Mouse (Mus musculus) hindbrain, embryonic 12.5 days (tissue): ENCODE data around the gene Clic3. TPM values are rescaled to one million over a fixed set of nuclear protein-coding genes. Genes with fewer than 3 reads are reported as not detected.
A peak's percentile ranks its signal among the peaks of the same experiment; 100 is the strongest.

Experiments
- ATAC-seq: fragments of 200-750 bp; cut with Nextera tagmentation; 2 replicates; pipeline ENCODE4 v1.8.0; 2017; ENCODE audit warnings: moderate TSS enrichment; ENCODE audit not compliant: low FRiP score
- H3K27ac ChIP-seq: fragments of 300-500 bp; sonication (generic); 2 replicates; pipeline ENCODE4 v1.5.1; 2016; ENCODE audit warnings: mild to moderate bottlenecking
- H3K27me3 ChIP-seq: fragments of 300-500 bp; sonication (generic); 2 replicates; pipeline ENCODE4 v1.6.1; 2016; ENCODE audit warnings: mild to moderate bottlenecking
- H3K36me3 ChIP-seq: fragments of 300-500 bp; sonication (generic); 2 replicates; pipeline ENCODE4 v1.6.1; 2016; ENCODE audit warnings: mild to moderate bottlenecking
- H3K4me1 ChIP-seq: fragments of 300-500 bp; sonication (generic); 2 replicates; pipeline ENCODE4 v1.6.1; 2016
- H3K4me2 ChIP-seq: fragments of 300-500 bp; sonication (generic); replicated peaks from 2 replicates; pipeline ENCODE4 v1.6.1; 2016; ENCODE audit warnings: mild to moderate bottlenecking
- H3K4me3 ChIP-seq: fragments of 300-500 bp; sonication (generic); 2 replicates; pipeline ENCODE4 v1.5.1; 2016; ENCODE audit warnings: mild to moderate bottlenecking
- H3K9ac ChIP-seq: fragments of 300-500 bp; sonication (generic); 2 replicates; pipeline ENCODE4 v1.6.1; 2016; ENCODE audit warnings: mild to moderate bottlenecking, moderate library complexity
- H3K9me3 ChIP-seq: fragments of 300-500 bp; sonication (generic); replicated peaks from 2 replicates; pipeline ENCODE4 v1.6.1; 2016; ENCODE audit warnings: mild to moderate bottlenecking
- WGBS: fragments of 180-500 bp; shearing (Covaris S2); methylation state at CpG from one replicate; pipeline ENCODE4 v1.1.7; 2016; 5-methylcytosine and 5-hydroxymethylcytosine counted together
- polyA plus RNA-seq: library from polyadenylated mRNA; unstranded; fragments of >200 nt; fragmentation: Nextera tagmentation; extraction: Ambion mirVana; gene quantifications from 2 replicates; pipeline ENCODE4 v1.2.1, GENCODE M21; 2016

Gene Clic3
- polyA plus RNA-seq, 1 experiment from 2014 or later = 2.4 TPM

GRCm38 (mm10) chr2:25457022-25457896, 621 bp downstream of the Clic3 start:
- Histone ChIP-seq H3K4me3 (no peak overlapping the region), H3K4me1 (peaks cover 19% of the 10 kb centered on the region), H3K27me3 (no peaks in the 10 kb centered on the region), H3K4me2 (no peak overlapping the region), H3K9me3 (no peaks in the 10 kb centered on the region), H3K27ac (no peak overlapping the region), H3K9ac (no peak overlapping the region), H3K36me3 (peaks cover 18% of the 10 kb centered on the region; the same call in 1 of the 2 replicates)
- 87% methylated on average over 9 of the region's 9 CpGs for WGBS
- no peak for ATAC-seq

DNA sequence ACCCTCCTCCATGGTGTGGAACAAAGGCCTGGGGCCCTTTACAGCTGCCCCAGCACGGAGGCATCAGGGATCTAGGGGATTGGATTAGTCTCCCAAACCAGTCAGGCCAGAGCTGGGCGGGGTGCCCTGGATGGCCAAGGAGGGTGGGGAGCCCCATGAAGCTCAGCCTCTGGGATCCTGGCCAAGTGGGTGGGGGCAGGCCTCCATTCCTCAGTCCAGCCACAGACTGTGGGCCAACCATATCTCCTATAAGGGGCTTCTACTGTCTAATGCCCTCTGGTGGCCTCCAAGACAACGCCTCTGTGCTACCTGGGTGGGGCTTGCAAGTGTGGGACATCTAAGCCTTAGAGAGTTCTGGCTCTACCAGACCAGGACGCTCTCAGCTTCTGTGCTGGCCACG, 2.3 kb downstream of the Clic3 start:
- WGBS = 82% methylated on average over 5 of the region's 5 CpGs
- no peak overlapping the region for H3K27ac ChIP-seq
- no peak for ATAC-seq
- H3K9ac ChIP-seq = no peak overlapping the region
- H3K4me3 ChIP-seq = no peak overlapping the region
- no peaks in the 10 kb centered on the region for H3K27me3 ChIP-seq
- peaks cover 19% of the 10 kb centered on the region for H3K4me1 ChIP-seq
- no peaks in the 10 kb centered on the region for H3K9me3 ChIP-seq
- H3K36me3 ChIP-seq = peaks cover 18% of the 10 kb centered on the region; the same call in 1 of the 2 replicates
- no peak overlapping the region for H3K4me2 ChIP-seq

- Histone ChIP-seq H3K36me3 (peaks cover 18% of the 10 kb centered on the region; the same call in 1 of the 2 replicates), H3K27me3 (no peaks in the 10 kb centered on the region), H3K4me1 (peaks cover 19% of the 10 kb centered on the region), H3K4me2 (peak overlapping the region; percentile 80), H3K9ac (peak overlapping the region; percentile 81), H3K9me3 (no peaks in the 10 kb centered on the region), H3K27ac (peak overlapping the region; percentile 94), H3K4me3 (peak overlapping the region; percentile 63)
- ATAC-seq = peak; percentile 29
- WGBS = 37% methylated on average over 5 of the region's 5 CpGs
These were observed 3.5 kb downstream of the Clic3 start for GRCm38 (mm10) chr2:25460135-25460534.

GRCm38 (mm10) chr2:25460551-25461309, 4.1 kb downstream of the Clic3 start, which contains the start of gene Paxx:
Paxx (minus strand) TSS chr2:25461094.
- Histone ChIP-seq H3K4me1 (peaks cover 22% of the 10 kb centered on the region), H3K4me2 (peak within 1 kb of the TSS; percentile 80), H3K9ac (peak within 1 kb of the TSS; percentile 81), H3K27ac (peak within 1 kb of the TSS; percentile 94), H3K36me3 (peaks cover 18% of the 10 kb centered on the region; the same call in 1 of the 2 replicates), H3K27me3 (no peaks in the 10 kb centered on the region), H3K4me3 (peak within 1 kb of the TSS; percentile 63), H3K9me3 (no peaks in the 10 kb centered on the region)
- peak; percentile 90 for ATAC-seq
- WGBS = 1% methylated on average over 48 of the region's 48 CpGs

GRCm38 (mm10) chr2:25461407-25461806, 4.8 kb downstream of the Clic3 start:
- Histone ChIP-seq H3K4me3 (peak overlapping the region; percentile 63), H3K4me1 (peaks cover 24% of the 10 kb centered on the region), H3K27me3 (no peaks in the 10 kb centered on the region), H3K9ac (peak overlapping the region; percentile 81), H3K4me2 (peak overlapping the region; percentile 80), H3K36me3 (peaks cover 18% of the 10 kb centered on the region; the same call in 1 of the 2 replicates), H3K9me3 (no peaks in the 10 kb centered on the region), H3K27ac (peak overlapping the region; percentile 94)
- 22% methylated on average over 3 of the region's 3 CpGs for WGBS
- ATAC-seq = peak; percentile 12

GRCm38 (mm10) chr2:25463630-25464029, 7.0 kb downstream of the Clic3 start:
- no peak overlapping the region for H3K9ac ChIP-seq
- ATAC-seq = no peak
- 0 out of 2 replicates have a peak, but pooled peaks cover 7% of the 10 kb centered on the region for H3K36me3 ChIP-seq
- H3K4me3 ChIP-seq = no peak overlapping the region
- H3K27me3 ChIP-seq = no peaks in the 10 kb centered on the region
- WGBS = 81% methylated on average over 3 of the region's 3 CpGs
- peaks cover 24% of the 10 kb centered on the region for H3K4me1 ChIP-seq
- no peak overlapping the region for H3K27ac ChIP-seq
- no peaks in the 10 kb centered on the region for H3K9me3 ChIP-seq
- H3K4me2 ChIP-seq = no peak overlapping the region

DNA sequence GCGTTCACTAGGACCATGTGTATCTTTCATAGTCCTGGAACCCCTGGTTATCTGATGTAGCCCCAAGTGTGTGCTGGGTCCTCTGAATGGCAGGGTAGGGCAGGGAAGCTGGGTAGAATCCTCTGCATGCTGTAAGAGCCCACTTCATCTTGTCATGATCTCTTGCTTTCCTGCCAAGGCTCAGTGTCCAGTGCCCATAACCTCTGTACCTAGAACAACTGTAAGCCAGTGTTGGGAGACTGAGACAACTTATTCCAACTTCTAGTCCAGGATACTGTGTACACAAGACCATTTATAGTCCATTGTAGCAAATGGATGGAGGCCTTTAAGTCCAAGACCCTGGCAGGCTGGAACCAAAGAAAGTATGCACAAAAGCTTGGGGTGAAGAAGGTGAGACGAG, 8.6 kb downstream of the Clic3 start:
- Histone ChIP-seq H3K4me3 (no peak overlapping the region), H3K4me2 (no peak overlapping the region), H3K36me3 (no peaks in the 10 kb centered on the region), H3K9me3 (no peaks in the 10 kb centered on the region), H3K4me1 (peaks cover 20% of the 10 kb centered on the region), H3K9ac (no peak overlapping the region), H3K27ac (no peak overlapping the region), H3K27me3 (0 out of 2 replicates have a peak, but pooled peaks cover 7% of the 10 kb centered on the region)
- 90% methylated on average over 2 of the region's 2 CpGs for WGBS
- no peak for ATAC-seq

- Histone ChIP-seq H3K36me3 (no peaks in the 10 kb centered on the region), H3K9me3 (no peaks in the 10 kb centered on the region), H3K27me3 (0 out of 2 replicates have a peak, but pooled peaks cover 7% of the 10 kb centered on the region), H3K4me1 (peaks cover 18% of the 10 kb centered on the region), H3K4me3 (no peak overlapping the region), H3K4me2 (no peak overlapping the region), H3K27ac (no peak overlapping the region), H3K9ac (no peak overlapping the region)
- 57% methylated on average over 10 of the region's 10 CpGs for WGBS
- no peak for ATAC-seq
These were observed 9.4 kb downstream of the Clic3 start for GRCm38 (mm10) chr2:25465816-25466635.

DNA sequence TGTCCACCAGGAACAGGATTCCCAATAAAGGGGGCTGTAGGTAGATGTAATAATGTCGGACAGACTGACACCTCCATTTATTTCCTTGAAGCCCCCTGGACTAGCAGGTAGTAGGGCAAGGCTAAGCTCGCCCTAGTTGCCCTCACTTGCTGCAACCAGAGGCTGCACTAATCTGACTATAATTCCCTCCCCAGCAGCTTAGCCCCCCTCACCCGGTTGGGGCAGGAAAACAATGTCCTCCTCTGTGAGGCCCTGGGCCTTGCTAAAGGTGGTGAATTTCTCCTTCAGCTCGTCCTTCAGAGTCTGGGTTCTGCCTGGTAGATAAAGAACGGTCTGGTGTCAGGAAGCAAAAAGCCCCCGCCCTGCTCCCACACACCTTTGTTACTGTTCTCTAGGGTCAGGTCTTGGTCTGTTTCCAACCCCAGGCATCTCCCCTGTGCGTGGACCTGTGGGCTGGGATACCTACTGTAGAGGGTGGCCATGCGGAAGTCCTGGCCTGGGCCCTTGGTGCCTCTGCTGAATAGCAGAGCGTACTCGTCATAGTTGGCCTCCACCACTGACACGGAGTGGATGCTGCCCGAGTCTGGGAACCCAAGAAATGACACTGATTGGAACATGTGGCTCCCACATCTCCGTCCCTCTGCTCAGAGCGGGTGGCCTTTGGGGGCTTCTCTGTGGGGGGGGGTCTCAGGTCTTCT, 11.1 kb downstream of the Clic3 start:
- Histone ChIP-seq H3K4me1 (peaks cover 13% of the 10 kb centered on the region), H3K9me3 (no peaks in the 10 kb centered on the region), H3K27me3 (0 out of 2 replicates have a peak, but pooled peaks cover 7% of the 10 kb centered on the region), H3K4me2 (no peak overlapping the region), H3K27ac (no peak overlapping the region), H3K9ac (no peak overlapping the region), H3K4me3 (no peak overlapping the region), H3K36me3 (no peaks in the 10 kb centered on the region)
- 81% methylated on average over 14 of the region's 14 CpGs for WGBS
- no peak for ATAC-seq

GRCm38 (mm10) chr2:25468962-25469915, 12.6 kb downstream of the Clic3 start:
- Histone ChIP-seq H3K9ac (no peak overlapping the region), H3K4me2 (no peak overlapping the region), H3K36me3 (no peaks in the 10 kb centered on the region), H3K27ac (0 out of 2 replicates have a peak overlapping the region, but pooled peaks have one; percentile 4), H3K27me3 (0 out of 2 replicates have a peak, but pooled peaks cover 7% of the 10 kb centered on the region), H3K4me3 (no peak overlapping the region), H3K9me3 (no peaks in the 10 kb centered on the region), H3K4me1 (peaks cover 13% of the 10 kb centered on the region)
- WGBS = 79% methylated on average over 10 of the region's 10 CpGs
- peak; percentile 43 for ATAC-seq
